Mouse (Mus musculus) neural tube, embryonic 15.5 days (tissue): ENCODE measurements around the gene Gpr61. TPM values are rescaled to one million over a fixed set of nuclear protein-coding genes. Genes with fewer than 3 reads are reported as not detected.

Source experiments
- polyA plus RNA-seq: library from polyadenylated mRNA; unstranded; fragments of >200 nt; fragmentation: Nextera tagmentation; extraction: Ambion mirVana; gene quantifications from 2 replicates; pipeline ENCODE4 v1.2.1, GENCODE M21; 2015

The Gpr61 gene
- polyA plus RNA-seq, 1 experiment from 2014 or later, result 7.7 TPM

Other genes with a start within 250 kb of the Gpr61 start
- 42.2 and 50.6 TPM in 2 replicates for gene Gstm7, start 223.1 kb downstream of the Gpr61 start, polyA plus RNA-seq
- gene Gstm6, start 211.1 kb downstream of the Gpr61 start, polyA plus RNA-seq, result 9.0 and 10.6 TPM in 2 replicates
- gene Gstm3, start 185.6 kb downstream of the Gpr61 start, polyA plus RNA-seq, result 2.7 TPM in 1 of 2 replicates, not detected in the other
- gene Gstm2, start 168.4 kb downstream of the Gpr61 start, polyA plus RNA-seq, result 7.4 and 23.4 TPM in 2 replicates
- 161 and 189 TPM in 2 replicates for gene Gstm1, start 136.9 kb downstream of the Gpr61 start, polyA plus RNA-seq
- gene Gstm4, start 110.0 kb downstream of the Gpr61 start, polyA plus RNA-seq, result 19.1 and 21.0 TPM in 2 replicates
- 64.1 and 66.9 TPM in 2 replicates for gene Ampd2, start 68.2 kb downstream of the Gpr61 start, polyA plus RNA-seq
- gene Gnat2, start 62.1 kb downstream of the Gpr61 start, polyA plus RNA-seq, result 0.13 and 0.43 TPM in 2 replicates
- gene Gnai3, start 8.7 kb downstream of the Gpr61 start, polyA plus RNA-seq, result 103 and 121 TPM in 2 replicates
- gene Amigo1, start 31.5 kb upstream of the Gpr61 start, polyA plus RNA-seq, result 10.2 and 14.4 TPM in 2 replicates
- gene Cyb561d1, start 46.3 kb upstream of the Gpr61 start, polyA plus RNA-seq, result 3.1 TPM in 2 replicates
- 18.4 and 21.2 TPM in 2 replicates for gene Atxn7l2, start 56.1 kb upstream of the Gpr61 start, polyA plus RNA-seq
- gene Sypl2, start 71.8 kb upstream of the Gpr61 start, polyA plus RNA-seq, result 0.38 and 0.52 TPM in 2 replicates
- 239 and 254 TPM in 2 replicates for gene Psma5, start 102.0 kb upstream of the Gpr61 start, polyA plus RNA-seq
- gene Sort1, start 129.2 kb upstream of the Gpr61 start, polyA plus RNA-seq, result 13.6 and 17.0 TPM in 2 replicates
- gene Mybphl, start 210.0 kb upstream of the Gpr61 start, polyA plus RNA-seq, result 0.15 and 0.19 TPM in 2 replicates
- gene Psrc1, start 229.0 kb upstream of the Gpr61 start, polyA plus RNA-seq, result 5.5 and 12.4 TPM in 2 replicates